Mouse (Mus musculus): ENCODE data around the gene Ccdc61.

GRCm38 (mm10) chr7:18893009-18893408 lies 17.2 kb downstream of the Ccdc61 start:
- TF ChIP-seq CTCF (conservative IDR thresholded peaks at IDR 0.05; ENCODE audit: insufficient read depth, insufficient read length, low read depth, low read length) (no peak), POLR2A (IDR thresholded peaks at IDR 0.05; ENCODE audit: low read depth, low read length) (no peak)
